Mouse (Mus musculus) liver, embryonic 14.5 days (tissue): ENCODE measurements around the gene Rbpjl. TPM values are rescaled to one million over a fixed set of nuclear protein-coding genes. Genes with fewer than 3 reads are reported as not detected.

Experiments used
- ATAC-seq: fragments of 200-750 bp; cut with Nextera tagmentation; 2 replicates; pipeline ENCODE4 v1.8.0; 2017; ENCODE audit warnings: moderate number of reproducible peaks, mild to moderate bottlenecking, moderate library complexity; ENCODE audit not compliant: insufficient read depth
- DNase-seq, 3 experiments: peaks; one replicate each; pipeline ENCODE4 v3.0.0-alpha.2; 2012 to 2013; ENCODE audit warnings: low read depth in 3 of 3, low spot score in 3 of 3
- H3K27ac ChIP-seq: fragments of 300-500 bp; sonication (generic); 2 replicates; pipeline ENCODE4 v1.5.1; 2014; ENCODE audit warnings: moderate library complexity, mild to moderate bottlenecking, control low read depth, inconsistent platforms
- H3K27me3 ChIP-seq: fragments of 300-500 bp; sonication (generic); 2 replicates; pipeline ENCODE4 v1.6.1; 2014; ENCODE audit warnings: mild to moderate bottlenecking, low read length, moderate library complexity; ENCODE audit not compliant: control insufficient read depth, insufficient read depth
- H3K36me3 ChIP-seq: fragments of 300-500 bp; sonication (generic); replicated peaks from 2 replicates; pipeline ENCODE4 v1.6.1; 2014; ENCODE audit warnings: low read depth; ENCODE audit not compliant: control insufficient read depth, insufficient read depth
- H3K4me1 ChIP-seq, 2 experiments: fragments of 200-500 bp in 1 of 2; fragments of 300-500 bp in 1 of 2; sonication (generic) in 1 of 2; replicated peaks; 2 replicates each; pipeline ENCODE4 v1.6.1; 2012 to 2014; ENCODE audit warnings: antibody characterized with exemption in 1 of 2, inconsistent platforms in 1 of 2, low read length in 1 of 2; ENCODE audit not compliant: control insufficient read depth in 2 of 2, insufficient read depth in 2 of 2
- H3K4me2 ChIP-seq: fragments of 300-500 bp; sonication (generic); 2 replicates; pipeline ENCODE4 v1.6.1; 2014; ENCODE audit warnings: low read depth, mild to moderate bottlenecking, control low read depth, moderate library complexity
- H3K4me3 ChIP-seq, 2 experiments: fragments of 200-500 bp in 1 of 2; fragments of 300-500 bp in 1 of 2; sonication (generic) in 1 of 2; 2 replicates each; pipeline ENCODE4 v1.5.1; 2012 to 2014; ENCODE audit warnings: low read depth in 2 of 2, low read length in 2 of 2, mild to moderate bottlenecking in 2 of 2, control low read depth in 1 of 2, inconsistent platforms in 1 of 2, moderate library complexity in 1 of 2; ENCODE audit not compliant: insufficient read depth in 1 of 2
- H3K9ac ChIP-seq: fragments of 300-500 bp; sonication (generic); replicated peaks from 2 replicates; pipeline ENCODE4 v1.6.1; 2014; ENCODE audit warnings: mild to moderate bottlenecking, control low read depth, moderate library complexity
- H3K9me3 ChIP-seq: fragments of 300-500 bp; sonication (generic); 2 replicates; pipeline ENCODE4 v1.6.1; 2016; ENCODE audit warnings: low read length, mixed read lengths; ENCODE audit not compliant: control insufficient read depth
- CTCF ChIP-seq: IDR thresholded peaks from 2 replicates; pipeline ENCODE4 v1.5.1; 2016; ENCODE audit warnings: antibody characterized with exemption, low read depth, control low read depth
- EP300 ChIP-seq: IDR thresholded peaks from 2 replicates; pipeline ENCODE4 v1.6.1; 2016; ENCODE audit warnings: antibody characterized with exemption, low read depth
- WGBS: fragments of 180-500 bp; shearing (Covaris S2); extraction: QIAGEN DNeasy Blood & Tissue Kit; methylation state at CpG from one replicate; pipeline ENCODE4 v1.1.7; 2014; ENCODE audit not compliant: insufficient replicate concordance; 5-methylcytosine and 5-hydroxymethylcytosine counted together
- polyA plus RNA-seq, 2 experiments: library from polyadenylated mRNA; depleted of rRNA in 1 of 2; stranded (reverse) in 1 of 2; unstranded in 1 of 2; fragments of >200 nt; fragmentation: Nextera tagmentation in 1 of 2; extraction: Ambion mirVana in 1 of 2; gene quantifications; 2 replicates each; pipeline versions ENCODE4 v1.2.1 to v1.2.3; 2012 to 2014

The Rbpjl gene
- polyA plus RNA-seq, 2 experiments = 0.05 to 0.06 TPM

DNA sequence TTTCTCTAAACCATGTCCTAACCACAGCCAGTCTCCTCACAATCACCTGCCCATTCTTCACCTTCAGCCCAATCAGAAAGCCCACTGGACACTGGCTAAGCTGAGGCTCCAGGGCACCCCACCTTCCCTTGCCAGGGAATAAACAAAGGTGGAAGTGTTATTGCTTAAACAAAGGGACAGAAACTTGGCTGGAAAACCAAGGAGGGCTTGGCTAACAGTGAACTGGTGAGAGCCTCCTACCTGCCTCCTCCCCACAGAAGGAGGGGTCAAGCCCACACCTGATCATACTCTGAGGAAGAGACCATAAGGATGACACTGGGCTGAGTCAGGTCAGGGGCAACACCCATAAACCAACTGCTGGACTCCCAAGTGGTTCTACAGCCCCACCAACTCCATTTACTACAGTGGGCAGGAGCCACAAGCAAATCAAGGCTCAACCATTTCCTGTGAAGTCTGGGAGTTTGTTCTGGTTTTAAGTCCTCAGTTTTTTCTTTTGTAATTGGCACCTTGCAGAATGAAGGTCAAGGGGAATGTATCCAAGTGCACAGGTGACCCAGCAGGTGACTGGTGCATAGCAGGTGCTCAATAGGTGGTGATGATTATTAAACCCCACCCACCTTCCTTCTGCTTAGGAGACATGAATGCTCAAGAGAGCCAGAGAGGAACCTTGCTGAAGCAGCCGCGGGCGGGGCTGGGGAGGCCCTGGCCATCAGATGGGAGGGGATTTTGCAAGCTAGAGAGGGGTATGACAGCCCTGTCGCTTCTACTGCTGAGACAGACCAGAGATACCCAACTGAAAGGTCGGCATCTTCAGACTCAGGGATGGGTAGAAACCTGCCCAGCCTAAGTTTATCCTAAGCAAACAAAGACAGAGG is 32.5 kb downstream of the Rbpjl start:
- WGBS = 12% methylated on average over 5 of the region's 5 CpGs
- ATAC-seq = no peak
- no peak overlapping the region for H3K9ac ChIP-seq

DNA sequence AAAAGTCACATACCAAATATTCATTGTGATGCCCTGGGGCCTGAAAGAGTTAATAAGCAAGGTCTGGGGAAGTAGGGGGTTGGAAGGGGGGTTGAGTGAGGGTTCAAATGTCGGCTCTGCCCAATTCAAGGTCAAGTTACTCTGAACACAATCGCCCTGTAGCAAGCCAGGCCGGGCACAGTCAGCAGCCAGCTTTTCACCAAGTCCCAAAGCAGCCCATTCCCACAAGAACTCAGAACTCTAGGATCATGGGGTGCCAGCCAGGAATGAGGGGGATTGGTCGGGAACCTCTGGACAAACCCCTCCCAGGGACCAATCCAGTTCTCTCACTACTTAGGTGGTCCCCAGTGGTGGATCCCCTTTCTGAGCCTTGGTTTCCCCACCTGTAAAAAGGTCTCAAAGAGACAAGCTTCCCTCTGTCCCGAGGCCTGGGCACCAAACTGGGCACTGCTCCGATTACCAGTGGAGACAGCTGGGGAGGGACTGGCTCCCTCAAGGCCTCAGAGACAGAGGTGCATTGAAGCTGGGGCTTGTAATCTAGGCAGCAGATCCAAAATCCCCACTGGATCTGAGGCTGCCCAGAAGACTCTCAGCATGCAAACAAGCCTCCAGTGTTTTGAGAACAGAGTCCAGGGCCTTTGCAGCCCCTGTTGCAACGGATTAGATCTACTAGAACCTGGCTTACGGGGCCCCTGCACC is 33.4 kb downstream of the Rbpjl start:
- peaks cover 4% of the 10 kb centered on the region for H3K27me3 ChIP-seq
- H3K9me3 ChIP-seq = no peaks in the 10 kb centered on the region
- no peak for ATAC-seq
- TF ChIP-seq CTCF (no peak), EP300 (no peak)
- H3K4me3 ChIP-seq = no peak overlapping the region
- DNase-seq = no peak
- H3K9ac ChIP-seq = no peak overlapping the region
- H3K36me3 ChIP-seq = no peaks in the 10 kb centered on the region
- H3K27ac ChIP-seq = no peak overlapping the region
- peaks cover 0 to 10% of the 10 kb centered on the region in 2 experiments; a peak in 2 of 4 replicates for H3K4me1 ChIP-seq
- peak overlapping the region; percentile 21 for H3K4me2 ChIP-seq
- 22% methylated on average over 8 of the region's 8 CpGs for WGBS

More for the DNA sequence above, 32.5 kb downstream of the Rbpjl start:
- Histone ChIP-seq H3K27me3 (no peaks in the 10 kb centered on the region), H3K27ac (no peak overlapping the region), H3K36me3 (no peaks in the 10 kb centered on the region), H3K4me1 (peaks cover 0 to 13% of the 10 kb centered on the region in 2 experiments; a peak in 2 of 4 replicates), H3K4me3 (no peak overlapping the region), H3K4me2 (no peak overlapping the region; the same call in 1 of the 2 replicates), H3K9me3 (no peaks in the 10 kb centered on the region)
- DNase-seq = no peak
- no peak for TF ChIP-seq EP300
- no peak for TF ChIP-seq CTCF

DNA sequence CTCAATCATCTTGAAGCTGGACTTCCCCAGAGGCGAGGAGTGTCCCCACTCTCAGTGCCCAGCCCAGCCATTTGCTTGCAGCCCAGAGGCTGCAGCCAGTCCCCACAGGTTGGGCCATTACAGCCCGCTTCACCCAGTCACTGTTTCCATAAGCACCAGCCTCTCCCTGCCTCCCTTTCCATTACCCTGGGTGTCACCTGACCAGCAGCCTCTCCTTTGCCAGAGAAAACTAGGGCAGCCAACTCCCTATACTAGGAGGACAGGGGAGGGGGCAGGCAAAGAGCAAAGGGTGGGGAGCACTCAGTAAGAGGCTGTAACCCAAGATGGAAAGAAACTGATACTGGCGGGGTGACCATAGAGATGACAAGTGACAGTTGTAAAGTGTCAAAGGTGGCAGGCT is 34.0 kb downstream of the Rbpjl start:
- ATAC-seq (no peak), DNase-seq (no peak)
- Histone ChIP-seq H3K9me3 (no peaks in the 10 kb centered on the region), H3K27me3 (peaks cover 7% of the 10 kb centered on the region), H3K9ac (no peak overlapping the region), H3K4me2 (peak overlapping the region; percentile 33; the same call in 1 of the 2 replicates), H3K36me3 (no peaks in the 10 kb centered on the region), H3K27ac (no peak overlapping the region), H3K4me1 (peaks cover 0 to 10% of the 10 kb centered on the region in 2 experiments; a peak in 2 of 4 replicates), H3K4me3 (no peak overlapping the region)
- 32% methylated on average over 3 of the region's 3 CpGs for WGBS
- no peak for TF ChIP-seq CTCF
- TF ChIP-seq EP300 = no peak

DNA sequence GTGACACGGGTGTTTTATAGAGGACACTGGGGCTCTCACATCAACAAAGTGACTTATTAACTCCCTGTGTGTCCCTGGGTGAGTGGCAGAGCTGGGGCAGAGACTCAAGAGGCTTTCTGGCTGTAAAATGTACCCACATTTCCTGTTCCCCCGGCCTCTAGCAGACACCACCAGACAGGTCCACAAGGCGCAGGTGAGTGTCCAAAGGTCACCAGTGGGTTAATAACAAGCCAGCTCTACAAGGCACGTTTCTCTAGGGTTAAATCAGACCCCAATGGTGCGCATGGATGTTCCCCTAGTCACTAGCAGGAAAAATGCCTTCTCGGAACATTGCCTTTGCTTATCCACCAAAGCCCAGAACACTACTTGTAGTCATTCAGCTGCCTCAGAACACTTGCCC is 34.8 kb downstream of the Rbpjl start:
- peak overlapping the region; percentile 33 for H3K4me2 ChIP-seq
- ATAC-seq (no peak), DNase-seq (no peak)
- H3K4me1 ChIP-seq = peaks cover 0 to 10% of the 10 kb centered on the region in 2 experiments; a peak in 1 of 4 replicates
- no peaks in the 10 kb centered on the region for H3K36me3 ChIP-seq
- H3K27ac ChIP-seq = no peak overlapping the region
- 40% methylated on average over 6 of the region's 6 CpGs for WGBS
- peaks cover 12% of the 10 kb centered on the region for H3K27me3 ChIP-seq
- no peak overlapping the region for H3K9ac ChIP-seq
- H3K4me3 ChIP-seq = no peak overlapping the region
- TF ChIP-seq EP300 (no peak), CTCF (no peak)
- no peaks in the 10 kb centered on the region for H3K9me3 ChIP-seq

DNA sequence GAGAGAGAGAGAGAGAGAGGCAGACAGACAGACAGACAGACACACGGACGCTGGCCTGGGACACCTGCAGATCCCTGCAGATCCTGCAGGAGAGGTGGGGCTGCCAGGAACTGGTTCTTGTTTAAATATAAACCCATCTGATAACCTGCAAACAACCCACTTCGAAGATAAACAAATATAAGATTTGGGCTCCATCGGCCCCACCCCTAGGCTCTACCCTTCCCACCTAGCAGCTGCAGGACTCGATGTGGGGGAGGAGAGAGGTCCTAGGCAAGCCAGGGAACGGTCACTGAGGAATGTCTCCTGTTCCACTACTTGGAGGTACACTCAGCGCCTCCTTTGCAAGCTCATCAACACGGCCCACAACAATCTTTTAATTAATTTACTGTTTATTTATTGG is 35.3 kb downstream of the Rbpjl start:
- ATAC-seq (peak; percentile 11; the same call in 1 of the 2 replicates), DNase-seq (no peak)
- TF ChIP-seq CTCF (no peak), EP300 (no peak)
- H3K27ac ChIP-seq = no peak overlapping the region
- peaks cover 0 to 8% of the 10 kb centered on the region in 2 experiments; a peak in 1 of 4 replicates for H3K4me1 ChIP-seq
- H3K9ac ChIP-seq = no peak overlapping the region
- 36% methylated on average over 8 of the region's 8 CpGs for WGBS
- peak overlapping the region; percentile 2; the same call in 1 of the 2 replicates for H3K4me2 ChIP-seq
- H3K27me3 ChIP-seq = peaks cover 18% of the 10 kb centered on the region
- no peaks in the 10 kb centered on the region for H3K9me3 ChIP-seq
- H3K4me3 ChIP-seq = no peak overlapping the region
- no peaks in the 10 kb centered on the region for H3K36me3 ChIP-seq
